Mouse (Mus musculus) heart, adult 2 months (tissue): ENCODE measurements around the gene Lsm14a. TPM values are rescaled to one million over a fixed set of nuclear protein-coding genes. Genes with fewer than 3 reads are reported as not detected.

Source experiments
- DNase-seq, 2 experiments: peaks; one replicate each; pipeline ENCODE4 v3.0.0; 2021
- H3K27ac ChIP-seq: fragments of 200-600 bp; 2 replicates; pipeline ENCODE4 v1.8.1; 2022
- H3K27me3 ChIP-seq: fragments of 200-500 bp; 2 replicates; pipeline ENCODE4 v1.6.1; 2012; ENCODE audit warnings: mild to moderate bottlenecking, low read length, inconsistent platforms, mixed read lengths; ENCODE audit not compliant: control insufficient read depth, insufficient read depth
- H3K36me3 ChIP-seq: fragments of 200-500 bp; 2 replicates; pipeline ENCODE4 v1.6.1; 2012; ENCODE audit warnings: low read length, inconsistent platforms; ENCODE audit not compliant: control insufficient read depth, insufficient read depth
- H3K4me1 ChIP-seq: fragments of 200-500 bp; 2 replicates; pipeline ENCODE4 v1.6.1; 2011; ENCODE audit warnings: low read length; ENCODE audit not compliant: control insufficient read depth, insufficient read depth
- H3K4me3 ChIP-seq: fragments of 200-600 bp; 2 replicates; pipeline ENCODE4 v1.8.1; 2022
- H3K79me2 ChIP-seq: fragments of 200-500 bp; replicated peaks from 2 replicates; pipeline ENCODE4 v1.6.1; 2012; ENCODE audit warnings: mild to moderate bottlenecking, inconsistent platforms, low read length, moderate library complexity, mixed read lengths; ENCODE audit not compliant: control insufficient read depth, insufficient read depth
- H3K9ac ChIP-seq: fragments of 200-500 bp; 2 replicates; pipeline ENCODE4 v1.6.1; 2012; ENCODE audit warnings: low read depth, mild to moderate bottlenecking, control low read depth, inconsistent platforms, low read length, mixed read lengths
- CTCF ChIP-seq: fragments of 200-600 bp; IDR thresholded peaks from 2 replicates; pipeline ENCODE4 v1.8.1; 2022; ENCODE audit warnings: antibody characterized with exemption, mild to moderate bottlenecking, moderate library complexity
- EP300 ChIP-seq: fragments of 200-500 bp; IDR thresholded peaks from 2 replicates; pipeline ENCODE4 v1.6.1; 2011; ENCODE audit warnings: low read depth, low read length, control low read depth; ENCODE audit not compliant: insufficient read depth
- POLR2A ChIP-seq: fragments of 200-500 bp; IDR thresholded peaks from 2 replicates; pipeline ENCODE4 v1.6.1; 2011; ENCODE audit warnings: mild to moderate bottlenecking, low read depth, low read length, control low read depth; ENCODE audit not compliant: insufficient read depth
- WGBS: fragments of 180-500 bp; shearing (Covaris S2); methylation state at CpG from one replicate; pipeline ENCODE4 v1.1.7; 2018; 5-methylcytosine and 5-hydroxymethylcytosine counted together
- intact Hi-C: fragments of 180-260 bp; cut with DNase I; formaldehyde crosslinking; loops from one replicate; pipeline ENCODE4 v1.15.1; 2025
- polyA plus RNA-seq: library from polyadenylated mRNA; depleted of rRNA; stranded (reverse); fragments of >200 nt; gene quantifications from 2 replicates; pipeline ENCODE4 v1.2.3, GENCODE M21; 2012
- total RNA-seq, 2 experiments: library from RNA; stranded (reverse); gene quantifications; 2 replicates each; pipeline ENCODE4 v1.2.3; 2021

Lsm14a gene
- total and polyA plus RNA-seq, 3 experiments = 42.9 to 88.3 (median 86.9) TPM

DNA sequence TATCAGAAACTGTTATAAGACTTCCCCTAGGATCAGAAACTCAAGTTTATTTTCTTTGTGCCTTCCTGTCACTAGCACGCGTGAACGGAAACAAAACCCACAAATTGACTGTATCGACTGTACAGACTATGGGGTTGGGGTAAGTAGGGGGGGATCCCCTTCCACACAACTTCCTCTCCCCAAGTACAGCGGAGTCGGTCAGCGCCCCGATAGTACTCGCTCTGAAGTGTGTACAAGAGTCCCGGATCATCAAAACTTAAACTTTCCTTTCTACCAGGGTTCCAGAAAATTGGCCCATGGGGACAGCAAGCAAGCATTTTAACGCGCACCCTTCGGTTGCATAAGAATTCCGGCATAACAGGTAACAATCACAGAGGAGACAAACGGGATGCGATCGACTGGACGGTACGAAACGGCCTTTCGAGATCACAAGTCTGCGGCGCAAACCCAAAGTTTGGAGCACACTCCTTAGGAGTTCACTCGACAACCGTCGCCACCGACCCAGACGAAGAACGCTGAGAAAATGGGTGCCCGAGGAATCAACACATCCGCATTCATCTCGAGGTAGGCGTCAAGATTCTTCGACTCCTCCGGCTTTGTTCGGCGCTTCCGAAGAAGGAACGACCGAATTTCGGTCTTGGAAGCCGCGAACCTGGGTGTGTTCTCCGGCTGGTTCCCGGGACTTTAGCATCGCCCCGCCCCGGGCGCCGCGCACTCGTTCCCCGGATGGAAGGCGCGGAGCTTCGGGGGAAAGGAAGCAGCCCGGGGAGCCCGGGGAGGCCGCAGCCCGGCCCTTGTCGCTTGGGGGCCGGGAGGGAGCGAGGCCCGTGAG, 4.5 kb downstream of the Lsm14a start:
- peak overlapping the region; percentile 98 for H3K9ac ChIP-seq
- peak overlapping the region; percentile 95 for H3K4me3 ChIP-seq
- H3K36me3 ChIP-seq = peaks cover 18% of the 10 kb centered on the region
- TF ChIP-seq POLR2A (no peak), CTCF (no peak), EP300 (0 out of 2 replicates have a peak, but pooled peaks have one; percentile 19)
- intact Hi-C loops = loop anchor here (10.0 kb wide), 1 partner anchor 224 kb away; the partner anchor contains the start of gene Uba2
- H3K27me3 ChIP-seq = no peaks in the 10 kb centered on the region
- DNase-seq = peak; percentile 82 to 86
- H3K79me2 ChIP-seq = peaks cover under 1% of the 10 kb centered on the region
- H3K27ac ChIP-seq = peak overlapping the region; percentile 99
- WGBS = under 1% methylated on average over 62 of the region's 64 CpGs
- peaks cover 14% of the 10 kb centered on the region for H3K4me1 ChIP-seq

GRCm38 (mm10) chr7:34387784-34388444, 5.2 kb downstream of the Lsm14a start:
- intact Hi-C loops = loop anchor here (10.0 kb wide), 1 partner anchor 223 kb away; the partner anchor contains the start of gene Uba2
- no peak for TF ChIP-seq EP300
- no peak for TF ChIP-seq POLR2A
- TF ChIP-seq CTCF = no peak
- peak overlapping the region; percentile 95 for H3K4me3 ChIP-seq
- H3K27me3 ChIP-seq = no peaks in the 10 kb centered on the region
- peak overlapping the region; percentile 99 for H3K27ac ChIP-seq
- H3K4me1 ChIP-seq = peaks cover 18% of the 10 kb centered on the region
- H3K9ac ChIP-seq = peak overlapping the region; percentile 72
- peaks cover 3% of the 10 kb centered on the region for H3K79me2 ChIP-seq
- WGBS = under 1% methylated on average over 5 of the region's 5 CpGs
- DNase-seq = no peak
- peaks cover 20% of the 10 kb centered on the region for H3K36me3 ChIP-seq

- Histone ChIP-seq H3K27ac (no peak overlapping the region), H3K36me3 (peaks cover 47% of the 10 kb centered on the region), H3K27me3 (no peaks in the 10 kb centered on the region), H3K4me1 (peaks cover 15% of the 10 kb centered on the region), H3K79me2 (peaks cover 7% of the 10 kb centered on the region), H3K9ac (no peak overlapping the region), H3K4me3 (no peak overlapping the region)
- no peak for DNase-seq
- TF ChIP-seq POLR2A (no peak), CTCF (no peak)
- intact Hi-C loops = loop anchor here (10.0 kb wide), 1 partner anchor 218 kb away; the partner anchor contains the start of gene Uba2
- 30% methylated on average over 1 of the region's 1 CpGs for WGBS
Observed at GRCm38 (mm10) chr7:34382803-34383202, 10.3 kb downstream of the Lsm14a start.

- Histone ChIP-seq H3K9ac (no peak overlapping the region), H3K79me2 (peaks cover 8% of the 10 kb centered on the region), H3K4me1 (peaks cover 14% of the 10 kb centered on the region), H3K27me3 (no peaks in the 10 kb centered on the region), H3K27ac (no peak overlapping the region), H3K4me3 (no peak overlapping the region), H3K36me3 (peaks cover 44% of the 10 kb centered on the region)
- TF ChIP-seq EP300 (no peak), POLR2A (no peak), CTCF (no peak)
- DNase-seq = no peak
- intact Hi-C loops = loop anchor here (10.0 kb wide), 1 partner anchor 217 kb away; the partner anchor contains the start of gene Uba2
- 76% methylated on average over 5 of the region's 5 CpGs for WGBS
Observed at GRCm38 (mm10) chr7:34381733-34382132, 11.4 kb downstream of the Lsm14a start.

GRCm38 (mm10) chr7:34380311-34380710, 12.8 kb downstream of the Lsm14a start:
- no peak overlapping the region for H3K27ac ChIP-seq
- no peak overlapping the region for H3K4me3 ChIP-seq
- TF ChIP-seq POLR2A (no peak), CTCF (no peak)
- peaks cover 11% of the 10 kb centered on the region for H3K4me1 ChIP-seq
- no peaks in the 10 kb centered on the region for H3K27me3 ChIP-seq
- H3K9ac ChIP-seq = no peak overlapping the region
- WGBS = 84% methylated on average over 3 of the region's 3 CpGs
- DNase-seq = no peak
- peaks cover 10% of the 10 kb centered on the region for H3K79me2 ChIP-seq
- H3K36me3 ChIP-seq = peaks cover 37% of the 10 kb centered on the region
- intact Hi-C loops = loop anchor here (10.0 kb wide), 1 partner anchor 216 kb away; the partner anchor contains the start of gene Uba2
